Mouse (Mus musculus): ENCODE data around the gene Txndc11.

DNA sequence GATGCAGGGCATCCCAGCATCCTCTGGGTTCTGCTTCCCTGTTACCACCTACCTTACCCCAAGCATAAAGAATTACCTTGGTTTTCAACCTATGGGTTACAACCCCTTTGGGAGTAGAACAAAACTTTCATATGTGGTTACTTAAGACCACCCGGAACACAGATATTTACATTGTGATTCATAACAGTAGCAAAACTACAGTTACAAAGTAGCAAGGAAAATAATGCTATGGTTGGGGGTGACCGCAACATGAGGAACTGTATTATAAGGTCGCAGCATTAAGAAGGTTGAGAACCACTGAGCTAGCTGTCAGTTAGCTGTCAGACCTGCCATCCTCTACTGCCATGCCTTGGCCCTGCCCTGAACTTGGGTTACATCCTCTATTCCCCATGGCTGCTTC, 65.8 kb downstream of the Txndc11 start:
- TF ChIP-seq CTCF (IDR thresholded peaks at IDR 0.05; ENCODE audit: borderline replicate concordance, insufficient read depth, low read length) (no peak), POLR2A (IDR thresholded peaks at IDR 0.05; ENCODE audit: low read depth, low read length) (no peak)

Measured in embryonic fibroblast, embryonic 13.5 days (primary cell).